8 mouse cellular contexts compared by ENCODE assay signal in the genomic region with DNA sequence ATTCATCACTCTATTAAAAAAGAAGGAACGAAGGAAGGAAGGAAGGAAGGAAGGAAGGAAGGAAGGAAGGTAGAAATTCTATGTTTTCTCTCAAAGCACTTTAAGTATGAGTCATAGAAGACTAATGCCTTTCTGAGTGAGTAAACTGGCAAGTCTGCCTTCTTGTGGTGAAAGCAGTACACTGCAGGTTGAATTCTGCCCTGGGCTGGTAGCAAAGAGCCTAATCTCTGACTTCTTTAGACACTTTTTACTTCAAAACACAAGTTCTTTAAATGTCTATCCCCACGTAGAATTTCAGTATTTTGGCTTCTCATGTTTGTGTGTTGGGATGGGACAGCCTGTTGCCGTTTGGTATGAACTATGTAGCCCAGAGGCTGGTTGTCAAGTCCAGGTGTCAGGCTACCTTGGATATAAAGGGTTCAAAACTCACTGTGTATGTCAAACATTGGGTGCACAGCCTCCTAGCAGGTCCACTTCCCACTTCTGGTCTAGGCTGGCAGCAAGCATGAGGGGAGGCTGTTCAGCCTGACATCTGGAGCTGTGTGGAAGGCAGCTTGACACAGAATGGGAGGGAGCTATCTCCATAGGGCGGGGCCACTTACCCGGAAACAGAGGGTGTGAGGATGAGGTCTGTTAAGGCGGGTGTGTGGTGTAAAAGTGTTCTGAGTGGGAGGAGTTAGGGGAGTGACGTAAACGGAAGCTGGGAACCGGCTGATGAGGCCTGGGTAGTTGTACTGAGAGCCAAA. TPM values are rescaled to one million over a fixed set of nuclear protein-coding genes. Genes with fewer than 3 reads are reported as not detected.
A peak's percentile ranks its signal among the peaks of the same experiment; 100 is the strongest.
DNase-seq lines count a peak whose midpoint lies in the region; ATAC-seq lines count a peak whose summit lies in the region.

No protein-coding gene starts in this region.

- H3K4me1 ChIP-seq in hindbrain, embryonic 11.5 days (replicated peaks; ENCODE audit: control insufficient read depth, insufficient read depth, low read length), result no peaks in the 10 kb centered on the region

- peak overlapping the region; percentile 34 for H3K4me2 ChIP-seq in hindbrain, embryonic 11.5 days (replicated peaks; ENCODE audit: low read depth, low read length)

- peak overlapping the region; percentile 38 for H3K4me3 ChIP-seq in hindbrain, embryonic 11.5 days (ENCODE audit: low read depth, low read length)

- no peaks in the 10 kb centered on the region for H3K27me3 ChIP-seq in hindbrain, embryonic 11.5 days (ENCODE audit: control insufficient read depth, insufficient read depth, low read length)

- no peaks in the 10 kb centered on the region for H3K36me3 ChIP-seq in hindbrain, embryonic 11.5 days (ENCODE audit: control insufficient read depth, insufficient read depth, low read length)

- peak; percentile 84 for DNase-seq in Muller cell, postnatal 12 days (ENCODE audit: inconsistent ontology term)
- peak; percentile 85 for DNase-seq in cerebellum, adult 9-11 months
- peak; percentile 82 for DNase-seq in frontal cortex, adult 2 months (ENCODE audit: extremely low spot score in 1 of 2, low spot score in 1 of 2)
- DNase-seq in hindbrain, embryonic 11.5 days (ENCODE audit: low spot score), result peak; percentile 85
- peak; percentile 70 to 74 for DNase-seq in layer of hippocampus, postnatal 10 days (ENCODE audit: low spot score in 2 of 2)
- DNase-seq in lung, postnatal 10 days, result peak; percentile 95
- peak; percentile 77 for DNase-seq in ovary, postnatal 36 days (ENCODE audit: low spot score)
- DNase-seq in thymus, postnatal 25 days, result peak; percentile 92

- peak; percentile 100 for ATAC-seq in hindbrain, embryonic 11.5 days (ENCODE audit: low FRiP score)

- WGBS in hindbrain, embryonic 11.5 days, result 4% methylated on average over 9 of the region's 9 CpGs

- 0 out of 2 replicates have a peak overlapping the region, but pooled peaks have one; percentile 33 for H3K27ac ChIP-seq in hindbrain, embryonic 11.5 days (ENCODE audit: low read depth, low read length)

- peak overlapping the region; percentile 45 for H3K9ac ChIP-seq in hindbrain, embryonic 11.5 days (ENCODE audit: low read depth, low read length)

- H3K9me3 ChIP-seq in hindbrain, embryonic 11.5 days (ENCODE audit: control insufficient read depth, low read length), result no peaks in the 10 kb centered on the region

RNA-seq across cellular contexts. Expression of gene Gm10226, which starts 12.2 kb away (rescaled TPM):
- 6.7 and 9.1 TPM in 2 replicates for polyA plus RNA-seq in frontal cortex, adult 2 months (2012; rRNA removed)
- 13.5 TPM in 2 replicates for polyA plus RNA-seq in hindbrain, embryonic 11.5 days (2014; fragmentation: Nextera tagmentation; extraction: Ambion mirVana)
- 1 to 10 TPM; 6.0 to 7.2 TPM for total RNA-seq in layer of hippocampus, postnatal 10 days (2021)

RNA-seq across cellular contexts. Expression of gene Zfp760, which starts 28.1 kb away (rescaled TPM):
- polyA plus RNA-seq in frontal cortex, adult 2 months (2012; rRNA removed), result 6.5 and 7.2 TPM in 2 replicates
- 24.1 and 24.7 TPM in 2 replicates for polyA plus RNA-seq in hindbrain, embryonic 11.5 days (2014; fragmentation: Nextera tagmentation; extraction: Ambion mirVana)
- 1 to 10 TPM; 8.5 to 8.8 TPM for total RNA-seq in layer of hippocampus, postnatal 10 days (2021)

RNA-seq across cellular contexts. Expression of gene Zfp983, which starts 29.0 kb away (rescaled TPM):
- polyA plus RNA-seq in frontal cortex, adult 2 months (2012; rRNA removed), result 6.3 and 7.6 TPM in 2 replicates
- polyA plus RNA-seq in hindbrain, embryonic 11.5 days (2014; fragmentation: Nextera tagmentation; extraction: Ambion mirVana), result 9.6 and 9.9 TPM in 2 replicates
- total RNA-seq in layer of hippocampus, postnatal 10 days (2021), result 10 to 100 TPM in 1 of 2 experiments, 1 to 10 TPM in 1; 9.9 to 10.1 TPM

RNA-seq across cellular contexts. Expression of gene Zfp229, which starts 51.1 kb away (rescaled TPM):
- 3.4 and 4.1 TPM in 2 replicates for polyA plus RNA-seq in frontal cortex, adult 2 months (2012; rRNA removed)
- polyA plus RNA-seq in hindbrain, embryonic 11.5 days (2014; fragmentation: Nextera tagmentation; extraction: Ambion mirVana), result 8.8 and 10.4 TPM in 2 replicates
- 1 to 10 TPM; 6.8 to 7.9 TPM for total RNA-seq in layer of hippocampus, postnatal 10 days (2021)

Comparison
In these comparisons a context has a peak if more than half of its experiments do, and no peak if none do; other contexts are left out.
1. Peak in every context shown above with its lines: DNase-seq, ATAC-seq, H3K4me3 ChIP-seq and H3K27ac ChIP-seq.